Mouse (Mus musculus): ENCODE measurements around the gene Arhgap31. TPM values are rescaled to one million over a fixed set of nuclear protein-coding genes. Genes with fewer than 3 reads are reported as not detected.

Gene Arhgap31
- polyA plus RNA-seq, 1 experiment from 2014 or later, result 14.0 TPM

DNA sequence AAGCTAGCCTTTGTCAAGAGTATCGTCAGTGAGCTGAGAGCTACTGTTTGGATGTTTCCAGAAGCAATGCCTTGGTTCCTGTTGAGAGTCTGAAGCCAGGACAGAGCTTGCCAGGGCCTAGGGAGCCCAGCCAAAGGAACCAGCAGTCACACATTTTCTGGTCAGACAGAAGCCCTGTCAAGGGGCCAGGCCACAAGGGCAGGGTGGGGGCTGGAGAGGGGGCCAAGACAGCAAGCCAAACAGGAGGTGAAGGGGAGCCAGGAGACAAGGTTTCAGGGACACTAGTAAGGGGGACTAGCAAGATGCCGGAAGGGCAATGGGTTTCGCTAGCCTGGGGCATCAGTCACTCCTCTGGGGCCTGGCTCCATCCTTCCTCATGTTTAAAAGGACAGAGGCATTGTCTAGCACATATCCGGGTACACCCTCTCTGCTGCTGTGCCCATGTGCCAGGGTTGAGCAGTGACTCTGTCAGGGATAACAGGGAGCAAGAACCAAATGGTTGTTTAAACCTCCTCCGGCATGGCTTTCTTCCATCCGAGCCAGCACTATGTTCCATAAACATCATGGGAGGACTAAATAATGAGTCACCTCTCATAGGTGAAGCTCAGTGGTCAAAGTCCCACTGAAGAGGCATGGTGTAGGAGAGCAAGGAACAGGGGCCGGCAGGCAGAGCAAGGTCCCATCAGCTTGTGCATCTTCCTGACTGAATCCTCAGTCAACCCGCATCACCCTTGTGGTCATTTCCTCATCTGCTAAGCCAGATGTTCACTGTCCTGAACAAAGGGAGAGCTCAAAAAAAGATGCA lies 44.0 kb downstream of the Arhgap31 start:
- Histone ChIP-seq H3K4me1 (peaks cover 16% of the 10 kb centered on the region), H3K36me3 (no peaks in the 10 kb centered on the region; the same call in 1 of the 2 replicates), H3K27me3 (no peaks in the 10 kb centered on the region), H3K9ac (no peak overlapping the region), H3K9me3 (no peaks in the 10 kb centered on the region), H3K4me3 (no peak overlapping the region), H3K27ac (no peak overlapping the region), H3K4me2 (no peak overlapping the region)
- WGBS, result 84% methylated on average over 8 of the region's 8 CpGs
- no peak for ATAC-seq (ENCODE audit: insufficient number of reproducible peaks, insufficient read depth, low FRiP score, low TSS enrichment, low read depth)

DNA sequence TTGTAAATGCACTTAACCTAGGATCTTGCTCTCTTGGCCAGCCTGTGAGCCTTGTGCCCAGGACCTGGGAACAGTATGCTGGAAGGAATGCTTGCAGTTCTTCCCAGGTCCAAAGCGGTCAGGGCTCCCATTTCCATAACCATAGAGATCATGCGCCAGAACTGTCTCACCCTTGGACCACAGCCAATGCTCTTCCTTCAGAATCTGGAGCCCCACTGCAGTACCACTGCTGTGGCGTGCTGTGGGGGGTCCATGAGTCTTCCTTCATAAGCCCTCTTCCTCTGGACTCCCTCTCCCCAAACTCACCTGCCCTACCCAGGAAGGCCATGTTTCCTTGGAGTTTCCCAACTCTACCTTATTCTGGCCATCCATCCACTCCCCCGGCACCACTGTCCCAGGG lies 46.6 kb downstream of the Arhgap31 start:
- Histone ChIP-seq H3K4me1 (peaks cover 16% of the 10 kb centered on the region), H3K27me3 (no peaks in the 10 kb centered on the region), H3K36me3 (no peaks in the 10 kb centered on the region), H3K27ac (no peak overlapping the region), H3K4me3 (no peak overlapping the region), H3K4me2 (no peak overlapping the region), H3K9ac (no peak overlapping the region), H3K9me3 (no peaks in the 10 kb centered on the region)
- ATAC-seq (ENCODE audit: insufficient number of reproducible peaks, insufficient read depth, low FRiP score, low TSS enrichment, low read depth), result no peak
- WGBS, result 87% methylated on average over 4 of the region's 4 CpGs

DNA sequence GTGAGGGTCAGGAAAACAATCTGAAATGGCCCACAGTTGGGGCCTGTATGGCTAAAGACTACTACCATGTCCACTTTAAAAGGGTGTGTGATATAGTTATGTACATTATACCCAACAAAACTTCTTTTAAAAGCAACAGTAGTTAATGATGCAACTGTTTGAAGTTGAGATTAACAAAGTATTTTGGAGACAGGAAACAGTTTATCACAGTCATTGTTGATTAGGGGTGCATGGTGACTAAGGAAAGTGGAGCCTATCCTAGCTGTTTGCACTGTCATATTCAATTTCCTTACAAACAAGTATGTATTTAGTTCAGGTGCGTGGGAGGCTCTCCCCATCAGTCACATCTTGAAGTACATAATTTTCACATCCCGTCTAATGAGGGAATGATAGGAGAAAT lies 47.1 kb downstream of the Arhgap31 start:
- Histone ChIP-seq H3K27me3 (no peaks in the 10 kb centered on the region), H3K36me3 (no peaks in the 10 kb centered on the region), H3K4me1 (peaks cover 16% of the 10 kb centered on the region), H3K4me2 (no peak overlapping the region), H3K9ac (no peak overlapping the region), H3K27ac (no peak overlapping the region), H3K4me3 (no peak overlapping the region), H3K9me3 (no peaks in the 10 kb centered on the region)
- no peak for ATAC-seq (ENCODE audit: insufficient number of reproducible peaks, insufficient read depth, low FRiP score, low TSS enrichment, low read depth)
- WGBS, result 90% methylated on average over 2 of the region's 2 CpGs

DNA sequence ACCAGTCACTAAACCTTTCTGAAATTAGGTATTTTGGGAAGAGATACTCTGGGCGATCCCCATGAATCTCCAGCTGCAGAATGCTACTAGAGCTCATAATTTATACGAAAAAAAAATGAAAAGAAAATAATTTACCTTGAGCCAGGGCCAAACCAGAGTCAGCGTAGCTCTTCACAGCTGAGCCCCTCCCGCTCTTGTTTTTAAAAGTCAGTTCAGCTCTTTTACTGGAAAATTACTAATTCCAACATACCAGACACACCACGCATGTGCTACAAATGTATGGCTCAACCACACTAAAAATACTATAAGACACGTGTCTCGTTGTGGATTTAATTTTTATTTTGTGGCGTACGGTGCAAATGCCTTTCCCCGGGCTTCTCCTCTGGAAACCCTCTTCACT lies 50.5 kb downstream of the Arhgap31 start:
- H3K4me3 ChIP-seq, result no peak overlapping the region
- H3K27ac ChIP-seq, result 0 out of 2 replicates have a peak overlapping the region, but pooled peaks have one; percentile 1
- H3K4me2 ChIP-seq, result peak overlapping the region; percentile 12; the same call in 1 of the 2 replicates
- WGBS, result 59% methylated on average over 10 of the region's 10 CpGs
- no peak for ATAC-seq (ENCODE audit: insufficient number of reproducible peaks, insufficient read depth, low FRiP score, low TSS enrichment, low read depth)
- no peak overlapping the region for H3K9ac ChIP-seq
- peaks cover 4% of the 10 kb centered on the region; the same call in 1 of the 2 replicates for H3K4me1 ChIP-seq
- H3K27me3 ChIP-seq, result no peaks in the 10 kb centered on the region
- no peaks in the 10 kb centered on the region for H3K9me3 ChIP-seq
- no peaks in the 10 kb centered on the region for H3K36me3 ChIP-seq

DNA sequence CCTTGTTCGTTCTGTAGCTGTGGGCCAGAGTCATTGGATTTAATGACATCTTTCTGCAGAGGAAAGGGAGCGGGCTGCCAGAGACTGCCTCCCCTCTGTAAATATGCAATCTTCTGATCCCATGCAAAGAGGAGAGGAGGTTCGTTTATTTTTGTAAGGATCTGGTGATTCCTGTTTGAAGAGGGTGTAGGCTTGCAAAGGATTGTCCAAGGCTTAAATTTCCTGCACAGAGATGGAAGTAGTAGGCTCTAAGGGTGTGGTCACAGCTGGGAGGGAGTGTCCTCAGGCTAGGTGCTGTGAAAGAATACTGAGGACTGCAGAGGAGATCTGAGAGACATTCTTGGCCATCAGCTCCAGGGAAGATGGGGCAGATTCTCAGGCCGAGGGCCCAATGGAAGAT lies 58.8 kb downstream of the Arhgap31 start:
- Histone ChIP-seq H3K9me3 (no peaks in the 10 kb centered on the region), H3K4me1 (peaks cover 45% of the 10 kb centered on the region), H3K27me3 (no peaks in the 10 kb centered on the region), H3K4me3 (no peak overlapping the region), H3K9ac (no peak overlapping the region), H3K27ac (peak overlapping the region; percentile 75), H3K4me2 (no peak overlapping the region), H3K36me3 (no peaks in the 10 kb centered on the region)
- ATAC-seq (ENCODE audit: insufficient number of reproducible peaks, insufficient read depth, low FRiP score, low TSS enrichment, low read depth), result peak; percentile 43; the same call in 1 of the 2 replicates
- 42% methylated on average over 4 of the region's 4 CpGs for WGBS

DNA sequence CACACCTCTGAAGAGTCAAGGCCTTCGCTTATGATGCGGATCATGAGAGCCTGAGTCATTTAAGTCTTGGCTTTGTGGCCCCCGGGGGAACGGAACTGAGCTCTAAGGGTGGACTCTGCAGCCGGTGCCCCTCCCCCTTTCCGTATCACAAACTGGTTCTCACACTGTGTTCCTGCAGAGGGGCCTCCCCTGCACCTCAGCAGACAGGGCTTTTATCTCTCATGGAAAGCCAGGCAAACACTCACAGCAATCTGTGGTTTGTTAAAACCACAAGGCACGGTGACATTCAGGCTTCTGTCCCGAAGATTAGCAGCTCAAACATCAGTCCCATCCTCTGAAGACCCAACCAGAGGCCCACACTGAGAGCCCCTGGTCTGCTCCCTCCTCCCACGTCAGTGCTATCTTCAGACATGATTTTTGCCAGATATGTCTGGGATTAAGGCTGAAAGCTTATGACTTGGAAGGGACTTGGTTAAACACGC lies 59.6 kb downstream of the Arhgap31 start:
- Histone ChIP-seq H3K27me3 (no peaks in the 10 kb centered on the region), H3K4me1 (peaks cover 51% of the 10 kb centered on the region), H3K4me3 (no peak overlapping the region), H3K4me2 (0 out of 2 replicates have a peak overlapping the region, but pooled peaks have one; percentile 1), H3K9ac (0 out of 2 replicates have a peak overlapping the region, but pooled peaks have one; percentile 8), H3K9me3 (no peaks in the 10 kb centered on the region), H3K27ac (peak overlapping the region; percentile 75), H3K36me3 (no peaks in the 10 kb centered on the region)
- ATAC-seq (ENCODE audit: insufficient number of reproducible peaks, insufficient read depth, low FRiP score, low TSS enrichment, low read depth), result no peak
- WGBS, result 24% methylated on average over 10 of the region's 10 CpGs

DNA sequence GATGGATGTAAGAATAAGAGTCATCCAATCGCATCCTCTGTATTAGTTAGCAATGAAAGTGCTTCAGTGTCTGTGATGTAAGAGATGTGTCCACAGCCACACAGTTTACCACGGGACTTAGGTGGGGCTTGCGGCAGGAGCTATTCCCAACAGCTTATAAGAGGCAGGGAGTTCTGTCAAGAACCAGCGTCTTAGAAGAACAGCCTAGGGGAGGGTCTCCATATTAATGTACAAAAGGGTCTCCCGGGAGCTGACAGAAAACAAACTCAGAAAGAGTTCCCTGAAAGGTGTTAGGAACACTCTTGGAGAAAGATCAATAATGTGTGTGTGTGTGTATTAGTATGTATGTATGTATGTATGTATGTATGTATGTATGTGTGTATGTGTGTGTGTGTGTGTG lies 60.4 kb downstream of the Arhgap31 start:
- Histone ChIP-seq H3K4me1 (peaks cover 55% of the 10 kb centered on the region), H3K36me3 (no peaks in the 10 kb centered on the region)
- 83% methylated on average over 5 of the region's 5 CpGs for WGBS

DNA sequence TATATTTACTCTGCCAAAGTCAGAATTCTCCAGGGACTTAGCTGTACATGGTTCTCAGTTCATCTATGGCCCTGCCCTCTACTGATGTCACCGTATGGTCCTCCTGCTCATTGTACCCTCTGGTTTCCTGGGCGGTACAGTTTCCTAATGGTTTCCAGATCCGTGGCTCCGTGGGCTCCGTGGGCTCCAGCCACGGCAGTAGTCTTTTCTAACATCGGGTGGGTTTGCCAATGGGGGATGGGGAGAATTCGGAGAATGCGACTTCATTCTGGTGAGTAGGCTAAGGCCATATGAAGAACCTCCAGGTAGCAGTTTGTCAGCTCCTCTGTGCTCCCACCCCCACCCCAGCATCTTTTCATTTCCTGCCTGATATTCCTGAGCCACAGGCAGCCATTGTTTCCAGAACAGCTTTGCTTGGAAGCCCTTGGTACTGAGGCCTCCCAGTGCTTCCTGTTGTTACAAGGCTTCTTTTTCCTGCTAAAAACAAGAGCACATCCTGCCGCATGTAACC lies 61.3 kb downstream of the Arhgap31 start:
- 47% methylated on average over 10 of the region's 10 CpGs for WGBS
- H3K4me2 ChIP-seq, result no peak overlapping the region
- no peak overlapping the region for H3K9ac ChIP-seq
- H3K36me3 ChIP-seq, result no peaks in the 10 kb centered on the region
- peaks cover 55% of the 10 kb centered on the region for H3K4me1 ChIP-seq
- no peaks in the 10 kb centered on the region for H3K9me3 ChIP-seq
- no peaks in the 10 kb centered on the region for H3K27me3 ChIP-seq
- H3K27ac ChIP-seq, result peak overlapping the region; percentile 34; the same call in 1 of the 2 replicates
- no peak overlapping the region for H3K4me3 ChIP-seq
- no peak for ATAC-seq (ENCODE audit: insufficient number of reproducible peaks, insufficient read depth, low FRiP score, low TSS enrichment, low read depth)

More for the DNA sequence above, 60.4 kb downstream of the Arhgap31 start:
- H3K4me3 ChIP-seq, result no peak overlapping the region
- no peaks in the 10 kb centered on the region for H3K9me3 ChIP-seq
- no peak overlapping the region for H3K9ac ChIP-seq
- ATAC-seq (ENCODE audit: insufficient number of reproducible peaks, insufficient read depth, low FRiP score, low TSS enrichment, low read depth), result no peak
- H3K4me2 ChIP-seq, result no peak overlapping the region
- H3K27ac ChIP-seq, result no peak overlapping the region
- H3K27me3 ChIP-seq, result no peaks in the 10 kb centered on the region

DNA sequence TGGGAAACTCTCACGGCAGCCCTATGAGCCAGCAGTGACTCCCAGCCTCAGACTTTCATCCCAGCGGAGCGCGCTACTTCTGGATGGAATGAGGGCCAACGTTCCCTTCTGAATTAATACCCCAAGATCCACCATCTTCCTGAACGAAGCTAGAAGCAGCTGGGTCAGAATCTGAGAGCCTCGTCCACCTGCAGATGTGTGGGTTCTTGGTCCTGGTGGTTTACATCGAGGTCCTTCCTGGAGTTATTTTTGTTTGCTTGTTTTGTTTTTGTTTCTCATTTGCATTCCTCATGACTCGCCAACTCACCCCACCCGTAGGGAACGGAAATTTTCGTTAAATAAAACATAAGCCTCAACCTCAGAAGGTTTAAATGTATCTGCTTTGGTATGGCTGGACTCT lies 61.8 kb downstream of the Arhgap31 start:
- Histone ChIP-seq H3K9me3 (no peaks in the 10 kb centered on the region), H3K27ac (peak overlapping the region; percentile 34; the same call in 1 of the 2 replicates), H3K4me1 (peaks cover 55% of the 10 kb centered on the region), H3K4me3 (no peak overlapping the region), H3K27me3 (no peaks in the 10 kb centered on the region), H3K4me2 (no peak overlapping the region), H3K36me3 (no peaks in the 10 kb centered on the region), H3K9ac (no peak overlapping the region)
- WGBS, result 79% methylated on average over 12 of the region's 12 CpGs
- no peak for ATAC-seq (ENCODE audit: insufficient number of reproducible peaks, insufficient read depth, low FRiP score, low TSS enrichment, low read depth)

DNA sequence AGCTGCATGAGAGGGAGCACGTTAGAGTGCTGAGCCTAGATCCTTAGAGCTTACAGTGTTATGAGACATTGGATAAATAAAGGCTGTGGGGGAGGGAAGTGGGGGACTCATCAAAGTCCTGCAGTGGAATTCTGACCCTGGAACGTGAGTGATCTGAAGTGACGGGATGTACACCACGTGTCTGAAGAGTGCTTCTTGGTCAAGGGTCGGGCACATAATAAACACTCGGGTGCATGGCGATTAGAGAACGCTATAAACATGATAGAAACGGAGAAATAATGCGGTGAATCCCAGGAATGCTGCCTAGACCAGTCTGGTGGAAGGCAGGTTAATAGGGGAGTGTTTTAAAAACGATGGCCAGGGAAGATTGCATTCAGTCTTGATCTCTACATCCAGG lies 63.6 kb downstream of the Arhgap31 start:
- Histone ChIP-seq H3K27ac (no peak overlapping the region), H3K4me3 (no peak overlapping the region), H3K36me3 (no peaks in the 10 kb centered on the region), H3K9me3 (no peaks in the 10 kb centered on the region), H3K4me1 (peaks cover 52% of the 10 kb centered on the region), H3K4me2 (no peak overlapping the region), H3K9ac (no peak overlapping the region), H3K27me3 (no peaks in the 10 kb centered on the region)
- 59% methylated on average over 11 of the region's 11 CpGs for WGBS
- ATAC-seq (ENCODE audit: insufficient number of reproducible peaks, insufficient read depth, low FRiP score, low TSS enrichment, low read depth), result no peak

DNA sequence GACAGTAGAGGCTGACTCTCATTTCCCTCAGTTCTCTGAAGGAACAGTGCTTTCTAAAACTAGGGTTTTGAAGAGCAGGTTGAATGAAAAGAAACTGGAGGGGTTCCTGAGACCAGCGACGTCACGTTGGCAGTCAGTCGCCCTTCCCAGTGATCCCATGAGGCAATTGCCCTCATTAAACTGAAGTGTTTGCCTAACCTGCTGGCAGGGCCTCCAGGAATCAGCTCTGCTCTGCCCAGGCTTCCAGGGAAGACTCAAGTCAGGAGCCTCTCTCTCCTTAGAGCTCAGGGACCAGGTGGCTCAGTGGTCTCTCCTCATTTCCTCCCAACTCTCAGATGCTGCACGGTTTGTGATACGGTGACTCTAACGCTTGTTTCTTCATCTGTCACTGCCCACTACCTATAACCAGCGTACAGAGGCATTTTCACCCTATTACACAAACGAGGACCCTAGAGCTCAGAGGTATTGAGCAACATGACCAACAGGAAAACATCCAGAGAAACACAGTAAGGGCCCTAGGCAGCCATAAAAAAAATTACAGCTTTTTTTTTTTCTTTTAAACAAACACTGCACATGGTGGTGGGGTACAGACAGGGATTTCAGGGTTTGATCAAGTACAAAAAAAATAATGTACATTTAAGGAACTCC lies 64.2 kb downstream of the Arhgap31 start:
- Histone ChIP-seq H3K9me3 (no peaks in the 10 kb centered on the region), H3K36me3 (no peaks in the 10 kb centered on the region), H3K4me3 (no peak overlapping the region), H3K9ac (no peak overlapping the region), H3K4me2 (no peak overlapping the region), H3K4me1 (peaks cover 50% of the 10 kb centered on the region), H3K27ac (no peak overlapping the region), H3K27me3 (no peaks in the 10 kb centered on the region)
- 82% methylated on average over 9 of the region's 9 CpGs for WGBS
- ATAC-seq (ENCODE audit: insufficient number of reproducible peaks, insufficient read depth, low FRiP score, low TSS enrichment, low read depth), result no peak

Measured in embryonic facial prominence, embryonic 13.5 days (tissue).